Mouse (Mus musculus) telencephalon, adult 2 months (tissue): Measurements from ENCODE around the gene Armc9.

Experiments used
- DNase-seq: peaks from one replicate; pipeline ENCODE4 v3.0.0-alpha.2; 2011; ENCODE audit warnings: low read depth, low spot score

Gene Armc9

GRCm38 (mm10) chr1:86225195-86225594 is 70.6 kb downstream of the Armc9 start:
- DNase-seq = no peak

- DNase-seq = no peak
These were observed 74.1 kb downstream of the Armc9 start for GRCm38 (mm10) chr1:86228653-86229052.

- DNase-seq = no peak
These were observed 74.7 kb downstream of the Armc9 start for GRCm38 (mm10) chr1:86229184-86229829.

GRCm38 (mm10) chr1:86232631-86233030 is 78.1 kb downstream of the Armc9 start:
- DNase-seq = no peak

GRCm38 (mm10) chr1:86233808-86234207 is 79.2 kb downstream of the Armc9 start:
- no peak for DNase-seq

GRCm38 (mm10) chr1:86235118-86235517 is 80.5 kb downstream of the Armc9 start:
- DNase-seq = no peak

- no peak for DNase-seq
These were observed 81.9 kb downstream of the Armc9 start for GRCm38 (mm10) chr1:86236442-86236841.

GRCm38 (mm10) chr1:86239010-86239409 is 84.4 kb downstream of the Armc9 start:
- no peak for DNase-seq

GRCm38 (mm10) chr1:86239871-86240270 is 85.3 kb downstream of the Armc9 start:
- DNase-seq = no peak

GRCm38 (mm10) chr1:86240959-86241358 is 86.4 kb downstream of the Armc9 start:
- no peak for DNase-seq

- no peak for DNase-seq
These were observed 88.9 kb downstream of the Armc9 start for GRCm38 (mm10) chr1:86243490-86243889.

GRCm38 (mm10) chr1:86245301-86246085 is 90.9 kb downstream of the Armc9 start:
- DNase-seq = peak; percentile 58

- DNase-seq = no peak
These were observed 98.8 kb downstream of the Armc9 start for GRCm38 (mm10) chr1:86253410-86253809.

GRCm38 (mm10) chr1:86256311-86256710 is 101.7 kb downstream of the Armc9 start:
- DNase-seq = no peak

GRCm38 (mm10) chr1:86257228-86257627 is 102.6 kb downstream of the Armc9 start:
- DNase-seq = no peak

- DNase-seq = no peak
These were observed 103.7 kb downstream of the Armc9 start for GRCm38 (mm10) chr1:86258171-86258824.

- DNase-seq = no peak
These were observed 109.2 kb downstream of the Armc9 start for GRCm38 (mm10) chr1:86263564-86264339.

- no peak for DNase-seq
These were observed 110.5 kb downstream of the Armc9 start for GRCm38 (mm10) chr1:86265060-86265459.

- DNase-seq = no peak
These were observed 114.1 kb downstream of the Armc9 start for GRCm38 (mm10) chr1:86268492-86269189.

- no peak for DNase-seq
These were observed 114.6 kb downstream of the Armc9 start for GRCm38 (mm10) chr1:86269190-86269508.

- DNase-seq = no peak
These were observed 117.1 kb downstream of the Armc9 start for GRCm38 (mm10) chr1:86271707-86272106.
